Mouse (Mus musculus) splenic B cell, adult 2 months (primary cell): ENCODE measurements around the gene Gm20388.

Experiments
- DNase-seq: peaks from one replicate; pipeline ENCODE4 v3.0.0-alpha.2; 2011; ENCODE audit warnings: low read depth, low spot score
- H3K27me3 ChIP-seq: 2 replicates; pipeline ENCODE4 v1.6.1; 2012; ENCODE audit warnings: mild to moderate bottlenecking, low read length, moderate library complexity, mixed read lengths; ENCODE audit not compliant: control insufficient read depth, poor library complexity, insufficient read depth, severe bottlenecking
- H3K36me3 ChIP-seq: 2 replicates; pipeline ENCODE4 v1.6.1; 2012; ENCODE audit warnings: mild to moderate bottlenecking, low read length, moderate library complexity, mixed read lengths; ENCODE audit not compliant: control insufficient read depth, poor library complexity, insufficient read depth, severe bottlenecking

Gene Gm20388

DNA sequence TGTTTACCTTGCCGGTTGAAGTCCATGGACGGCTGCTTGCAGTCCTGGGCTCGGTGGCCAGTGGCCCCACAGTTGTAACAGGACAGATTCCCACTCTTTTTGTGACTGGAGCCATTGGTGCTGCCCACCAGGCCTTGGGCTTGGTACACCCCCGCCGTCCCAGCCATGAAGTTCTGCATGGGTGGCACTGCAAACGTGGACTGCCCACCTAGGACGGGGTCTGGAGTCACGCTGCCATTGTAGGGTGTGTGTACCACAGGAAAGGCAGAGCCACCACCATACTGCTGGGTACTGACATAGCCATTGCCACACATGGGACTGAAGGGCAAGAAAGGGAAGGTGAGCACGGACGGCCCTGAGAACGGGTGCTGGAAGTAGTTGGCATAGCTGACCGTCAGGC, 1693.2 kb downstream of the Gm20388 start:
- Histone ChIP-seq H3K36me3 (peaks cover 2% of the 10 kb centered on the region), H3K27me3 (no peaks in the 10 kb centered on the region)
- DNase-seq = no peak

- no peaks in the 10 kb centered on the region for H3K36me3 ChIP-seq
- peak; percentile 27 for DNase-seq
Measured at GRCm38 (mm10) chr8:121607661-121608060, 1697.0 kb downstream of the Gm20388 start.

GRCm38 (mm10) chr8:121609251-121609650, 1698.6 kb downstream of the Gm20388 start:
- Histone ChIP-seq H3K36me3 (no peaks in the 10 kb centered on the region), H3K27me3 (no peaks in the 10 kb centered on the region)
- DNase-seq = no peak

More at GRCm38 (mm10) chr8:121607661-121608060, 1697.0 kb downstream of the Gm20388 start:
- no peaks in the 10 kb centered on the region for H3K27me3 ChIP-seq

GRCm38 (mm10) chr8:121609916-121610315, 1699.3 kb downstream of the Gm20388 start:
- DNase-seq = no peak
- Histone ChIP-seq H3K27me3 (no peaks in the 10 kb centered on the region), H3K36me3 (no peaks in the 10 kb centered on the region)

DNA sequence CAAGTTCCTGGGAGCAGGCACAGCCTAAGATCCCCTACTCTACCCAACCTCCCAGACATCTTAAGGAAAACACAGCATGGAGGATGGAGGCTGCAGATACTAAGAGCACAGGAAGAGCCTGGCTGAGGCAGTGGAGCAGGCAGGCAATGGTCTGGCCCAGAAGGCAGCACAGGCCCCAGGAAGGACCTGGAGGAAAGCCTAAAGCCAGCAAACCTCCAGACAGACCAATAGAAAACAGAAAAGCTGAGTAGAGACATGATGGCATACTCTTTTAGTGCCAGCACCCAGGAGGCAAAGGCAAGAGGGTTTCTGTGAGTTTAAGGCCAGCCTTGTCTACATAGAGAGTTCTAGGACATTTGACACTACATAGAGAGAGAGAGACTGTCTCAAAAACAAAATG, 1702.8 kb downstream of the Gm20388 start:
- DNase-seq = no peak
- Histone ChIP-seq H3K27me3 (no peaks in the 10 kb centered on the region), H3K36me3 (no peaks in the 10 kb centered on the region)

- Histone ChIP-seq H3K27me3 (no peaks in the 10 kb centered on the region), H3K36me3 (no peaks in the 10 kb centered on the region)
- no peak for DNase-seq
Measured at GRCm38 (mm10) chr8:121619401-121619995, 1708.9 kb downstream of the Gm20388 start.

DNA sequence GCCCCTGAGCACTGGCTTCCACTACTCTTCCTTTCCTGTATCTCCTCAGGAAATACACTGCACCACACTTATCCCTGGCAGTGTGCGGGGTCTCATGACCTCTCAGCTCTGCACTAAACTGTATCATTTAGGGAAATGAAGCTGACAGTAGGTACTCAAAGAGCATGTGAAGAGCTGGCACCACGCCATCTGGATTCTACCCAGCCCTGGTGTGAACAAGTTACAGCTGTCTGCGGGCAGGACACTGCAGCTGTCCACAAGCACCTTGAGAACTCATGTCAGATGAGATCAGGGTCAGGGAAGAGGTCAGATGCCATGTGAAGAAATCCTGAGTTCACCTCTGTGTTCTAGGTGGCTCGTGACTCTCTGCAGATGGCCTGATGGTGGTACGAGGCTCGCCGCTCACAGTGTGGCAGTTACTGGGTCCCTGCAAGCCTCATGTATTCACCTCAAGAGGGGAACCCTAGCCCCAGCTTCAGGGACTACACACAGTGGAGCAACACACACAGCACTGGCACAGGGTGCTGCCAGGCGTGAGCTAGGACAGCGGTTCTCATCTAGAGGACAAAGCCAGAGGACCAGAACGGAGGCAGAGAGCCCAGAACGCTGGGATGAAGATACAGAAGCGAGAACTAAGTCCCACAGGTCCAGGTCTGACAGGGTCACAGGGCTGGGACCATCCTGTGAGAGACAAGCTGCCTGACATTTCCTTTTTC, 1710.3 kb downstream of the Gm20388 start:
- Histone ChIP-seq H3K36me3 (no peaks in the 10 kb centered on the region), H3K27me3 (no peaks in the 10 kb centered on the region)
- no peak for DNase-seq

- Histone ChIP-seq H3K36me3 (no peaks in the 10 kb centered on the region), H3K27me3 (no peaks in the 10 kb centered on the region)
- DNase-seq = no peak
Measured at GRCm38 (mm10) chr8:121621879-121622278, 1711.2 kb downstream of the Gm20388 start.

DNA sequence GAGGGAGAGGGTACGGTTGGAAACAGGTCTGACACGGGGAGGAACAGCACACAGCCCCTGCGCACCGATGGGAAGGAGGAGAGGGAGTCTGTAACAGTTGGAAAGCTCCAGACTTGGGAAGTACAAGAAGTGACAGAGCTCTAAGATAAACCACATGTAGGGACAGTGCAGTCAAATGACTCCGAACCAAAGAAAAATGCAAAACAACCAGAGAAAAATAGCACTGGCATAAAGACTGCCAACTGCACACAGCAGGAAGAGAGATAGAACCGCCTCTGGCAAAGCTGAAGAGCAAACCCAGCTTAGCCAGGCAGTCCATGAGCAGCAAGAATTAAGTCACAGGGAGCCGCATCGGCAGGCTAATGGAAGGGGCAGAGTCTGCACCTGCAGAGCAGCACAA, 1712.4 kb downstream of the Gm20388 start:
- Histone ChIP-seq H3K27me3 (no peaks in the 10 kb centered on the region), H3K36me3 (no peaks in the 10 kb centered on the region)
- DNase-seq = no peak

- DNase-seq = no peak
- H3K36me3 ChIP-seq = no peaks in the 10 kb centered on the region
Measured at GRCm38 (mm10) chr8:121628681-121629080, 1718.0 kb downstream of the Gm20388 start.

GRCm38 (mm10) chr8:121631645-121632071, 1721.0 kb downstream of the Gm20388 start:
- H3K27me3 ChIP-seq = no peaks in the 10 kb centered on the region
- no peak for DNase-seq

More at GRCm38 (mm10) chr8:121628681-121629080, 1718.0 kb downstream of the Gm20388 start:
- no peaks in the 10 kb centered on the region for H3K27me3 ChIP-seq

DNA sequence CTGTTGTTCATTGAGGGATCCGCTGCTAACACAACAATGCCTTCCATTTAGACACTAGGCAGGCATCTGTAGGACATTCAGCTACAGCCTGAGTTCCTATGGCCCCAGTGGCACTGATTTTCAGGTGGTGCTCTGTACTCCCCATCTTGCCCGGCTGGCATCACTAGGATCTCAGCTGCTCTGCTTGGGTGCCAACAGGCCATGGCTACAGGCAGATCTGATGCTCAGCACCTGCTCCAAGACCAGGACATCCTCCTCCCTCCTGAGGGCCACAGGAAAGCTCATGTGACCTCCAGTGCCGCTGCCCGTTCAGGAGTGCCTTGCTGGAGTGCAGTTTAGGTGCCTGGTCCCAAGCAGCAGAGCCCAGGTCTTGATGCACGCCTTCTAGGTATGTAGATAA, 1721.8 kb downstream of the Gm20388 start:
- Histone ChIP-seq H3K27me3 (no peaks in the 10 kb centered on the region), H3K36me3 (no peaks in the 10 kb centered on the region)
- DNase-seq = no peak

More at GRCm38 (mm10) chr8:121631645-121632071, 1721.0 kb downstream of the Gm20388 start:
- no peaks in the 10 kb centered on the region for H3K36me3 ChIP-seq

- H3K27me3 ChIP-seq = no peaks in the 10 kb centered on the region
- no peak for DNase-seq
- H3K36me3 ChIP-seq = no peaks in the 10 kb centered on the region
Measured at GRCm38 (mm10) chr8:121635534-121635933, 1724.9 kb downstream of the Gm20388 start.

DNA sequence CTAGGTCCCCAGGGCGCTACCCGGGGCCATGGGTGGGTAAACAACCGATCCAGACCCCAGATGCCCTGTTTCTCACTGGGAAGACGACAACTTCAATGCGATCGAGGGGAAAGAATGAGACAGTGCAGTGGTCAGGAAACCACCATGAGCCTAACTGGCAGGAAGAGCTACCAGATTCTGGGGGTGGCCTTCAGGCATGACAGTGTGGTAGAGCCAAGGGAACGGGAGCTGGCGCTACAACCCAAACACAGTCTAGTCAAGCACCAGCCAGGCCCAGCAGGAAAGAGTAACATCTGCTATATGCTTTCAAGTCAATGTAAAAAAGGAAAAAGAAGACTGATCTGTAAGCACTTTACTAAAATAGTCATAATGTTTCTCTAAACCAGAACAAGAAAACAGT, 1725.5 kb downstream of the Gm20388 start:
- Histone ChIP-seq H3K27me3 (no peaks in the 10 kb centered on the region), H3K36me3 (no peaks in the 10 kb centered on the region)
- no peak for DNase-seq

- H3K27me3 ChIP-seq = no peaks in the 10 kb centered on the region
- H3K36me3 ChIP-seq = no peaks in the 10 kb centered on the region
- DNase-seq = no peak
Measured at GRCm38 (mm10) chr8:121642804-121643203, 1732.2 kb downstream of the Gm20388 start.
